In the genomic region with DNA sequence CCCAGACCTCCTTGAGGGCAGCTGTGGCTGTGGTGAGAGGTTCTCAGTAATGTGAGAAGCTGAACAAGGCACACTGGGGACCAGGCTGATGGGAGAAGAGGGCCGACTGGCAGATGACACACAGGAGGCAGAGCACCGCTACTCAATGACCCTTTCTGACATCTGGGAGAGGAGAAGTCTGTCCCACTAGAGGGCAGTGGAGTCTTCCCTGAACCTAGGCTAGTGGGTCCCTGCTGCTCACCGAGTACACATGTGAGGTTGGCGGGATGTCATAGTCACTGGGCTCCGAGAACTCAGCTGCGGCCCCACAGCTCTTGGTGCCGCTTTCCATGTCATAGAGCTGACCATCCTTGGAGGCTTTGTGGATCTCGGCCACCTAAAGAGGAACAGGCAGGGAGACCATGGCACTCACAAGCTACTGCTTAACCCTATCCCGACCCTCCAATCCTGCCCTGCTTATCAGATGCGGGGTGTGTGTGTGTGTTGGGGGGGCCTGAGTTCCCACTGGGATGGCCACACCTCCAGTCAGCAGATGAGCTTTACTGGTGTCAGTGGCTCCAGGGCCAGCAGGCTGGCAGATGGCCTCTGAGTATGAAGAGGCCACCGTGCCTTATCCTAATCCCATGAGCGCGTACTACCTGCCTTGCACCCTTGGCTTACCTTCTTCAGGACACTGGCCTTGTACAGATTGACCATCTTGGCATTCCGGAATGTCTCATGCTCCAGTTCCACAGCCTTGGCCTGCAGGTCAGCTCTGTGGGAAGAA, we compare ENCODE assay signal across 10 mouse cellular contexts. TPM values are rescaled to one million over a fixed set of nuclear protein-coding genes. Genes with fewer than 3 reads are reported as not detected.
A peak's percentile ranks its signal among the peaks of the same experiment; 100 is the strongest.
DNase-seq lines count a peak whose midpoint lies in the region; ATAC-seq and TF ChIP-seq lines count a peak whose summit lies in the region.
"Had no signal": no experiment of that assay in that cellular context is flagged by ENCODE, and none has a peak within 500 bp of the region (broad histone marks: within the 10 kb centered on the region; RNA-seq: fewer than 3 reads in every experiment).

No protein-coding gene starts in this region.

- DNase-seq in heart, adult 2 months, result peak in 1 of 2 experiments; percentile 26
- no peak for DNase-seq in heart, adult 9 months (ENCODE audit: low spot score in 2 of 2)
- DNase-seq in 3T3-L1 (ENCODE audit: low read depth, low spot score), result peak; percentile 24
- peak; percentile 36 to 41 for DNase-seq in cerebellum, adult 18-20 months
- peak; percentile 38 for DNase-seq in kidney, postnatal 14 days
- DNase-seq in urinary bladder, postnatal 4 days (ENCODE audit: low spot score in 2 of 2), result no peak
- DNase-seq in layer of hippocampus, adult 8-10 months (ENCODE audit: low spot score in 2 of 2), result no peak

- no peaks in the 10 kb centered on the region for H3K36me3 ChIP-seq in heart, adult 2 months (ENCODE audit: control insufficient read depth, insufficient read depth, low read length)
- peaks cover 8% of the 10 kb centered on the region; the same call in 1 of the 2 replicates for H3K36me3 ChIP-seq in midbrain, embryonic 16.5 days (ENCODE audit: control insufficient read depth, insufficient read depth, low read length)

- H3K27ac ChIP-seq in heart, adult 2 months, result no peak overlapping the region
- H3K27ac ChIP-seq in midbrain, embryonic 16.5 days (ENCODE audit: low read length), result no peak overlapping the region
- H3K27ac ChIP-seq: midbrain, embryonic 10.5 days had no signal

- intact Hi-C loops in heart, adult 2 months (cut with DNase I), result no loop called here

- no peaks in the 10 kb centered on the region for H3K4me1 ChIP-seq in heart, adult 2 months (ENCODE audit: control insufficient read depth, insufficient read depth, low read length)
- no peaks in the 10 kb centered on the region for H3K4me1 ChIP-seq in midbrain, embryonic 16.5 days (ENCODE audit: control insufficient read depth, insufficient read depth, low read length)

- no peaks in the 10 kb centered on the region for H3K27me3 ChIP-seq in heart, adult 2 months (ENCODE audit: control insufficient read depth, insufficient read depth, low read length)
- H3K27me3 ChIP-seq in midbrain, embryonic 16.5 days (ENCODE audit: control insufficient read depth, insufficient read depth, low read depth, low read length), result no peaks in the 10 kb centered on the region
- H3K27me3 ChIP-seq: Patski had no signal

- TF ChIP-seq POLR2A in heart, adult 2 months (IDR thresholded peaks at IDR 0.05; ENCODE audit: insufficient read depth, low read depth, low read length), result no peak

- no peak for ATAC-seq in midbrain, embryonic 16.5 days
- ATAC-seq: Patski had no signal

- no peak overlapping the region for H3K4me2 ChIP-seq in midbrain, embryonic 16.5 days (ENCODE audit: low read length)

- H3K79me2 ChIP-seq in heart, adult 2 months (replicated peaks; ENCODE audit: control insufficient read depth, insufficient read depth, low read length), result no peaks in the 10 kb centered on the region

- TF ChIP-seq CTCF in heart, adult 2 months (IDR thresholded peaks at IDR 0.05), result peak; percentile 67

- H3K9ac ChIP-seq in heart, adult 2 months (ENCODE audit: low read depth, low read length), result no peak overlapping the region
- no peak overlapping the region for H3K9ac ChIP-seq in midbrain, embryonic 16.5 days (ENCODE audit: low read depth, low read length)

- no peak overlapping the region for H3K4me3 ChIP-seq in heart, adult 2 months
- H3K4me3 ChIP-seq in midbrain, embryonic 16.5 days (ENCODE audit: low read depth, low read length), result no peak overlapping the region
- H3K4me3 ChIP-seq: midbrain, embryonic 10.5 days had no signal

- TF ChIP-seq EP300 in heart, adult 2 months (IDR thresholded peaks at IDR 0.05; ENCODE audit: insufficient read depth, low read depth, low read length), result no peak

- no peaks in the 10 kb centered on the region for H3K9me3 ChIP-seq in midbrain, embryonic 16.5 days (replicated peaks; ENCODE audit: control insufficient read depth, low read length, poor library complexity, severe bottlenecking)
- H3K9me3 ChIP-seq: midbrain, embryonic 10.5 days had no signal

- WGBS in heart, adult 2 months, result 70% methylated on average over 14 of the region's 14 CpGs
- 78% methylated on average over 14 of the region's 14 CpGs for WGBS in midbrain, embryonic 16.5 days

RNA-seq across cellular contexts. Expression of gene Smim5, which starts 4.8 kb away (rescaled TPM):
- 10 to 100 TPM; 10.2 to 17.8 TPM for total RNA-seq in heart, adult 2 months (2021)
- 21.8 and 32.8 TPM in 2 replicates for polyA plus RNA-seq in heart, adult 2 months (2012; rRNA removed)
- total RNA-seq in layer of hippocampus, adult 8-10 months (2022), result under 1 TPM; 0.57 to 0.96 (median 0.66) TPM
- polyA plus RNA-seq in midbrain, embryonic 16.5 days (2015; fragmentation: Nextera tagmentation; extraction: Ambion mirVana), result 1.4 and 1.5 TPM in 2 replicates

RNA-seq across cellular contexts. Expression of gene Smim6, which starts 16.9 kb away (rescaled TPM):
- total RNA-seq in heart, adult 2 months (2021), result not detected
- polyA plus RNA-seq in heart, adult 2 months (2012; rRNA removed), result 0.29 and 0.35 TPM in 2 replicates
- total RNA-seq in layer of hippocampus, adult 8-10 months (2022), result not detected
- 0.44 and 0.87 TPM in 2 replicates for polyA plus RNA-seq in midbrain, embryonic 16.5 days (2015; fragmentation: Nextera tagmentation; extraction: Ambion mirVana)

RNA-seq across cellular contexts. Expression of gene Myo15b, which starts 36.7 kb away (rescaled TPM):
- under 1 TPM in 1 of 2 experiments, not detected in 1; 0.05 TPM for total RNA-seq in heart, adult 2 months (2021)
- polyA plus RNA-seq in heart, adult 2 months (2012; rRNA removed), result 0.20 and 0.29 TPM in 2 replicates
- total RNA-seq in layer of hippocampus, adult 8-10 months (2022), result 1 to 10 TPM in 1 of 4 experiments, under 1 TPM in 3; 0.11 to 1.2 (median 0.56) TPM
- 0.09 TPM in 1 of 2 replicates, not detected in the other for polyA plus RNA-seq in midbrain, embryonic 16.5 days (2015; fragmentation: Nextera tagmentation; extraction: Ambion mirVana)

RNA-seq across cellular contexts. Expression of gene Sap30bp, which starts 38.1 kb away (rescaled TPM):
- 10 to 100 TPM; 16.4 to 18.1 TPM for total RNA-seq in heart, adult 2 months (2021)
- 9.1 and 10.8 TPM in 2 replicates for polyA plus RNA-seq in heart, adult 2 months (2012; rRNA removed)
- total RNA-seq in layer of hippocampus, adult 8-10 months (2022), result 10 to 100 TPM; 39.7 to 60.3 (median 44.3) TPM
- polyA plus RNA-seq in midbrain, embryonic 16.5 days (2015; fragmentation: Nextera tagmentation; extraction: Ambion mirVana), result 49.0 and 51.5 TPM in 2 replicates

RNA-seq across cellular contexts. Expression of gene Recql5, which starts 38.3 kb away (rescaled TPM):
- total RNA-seq in heart, adult 2 months (2021), result 1 to 10 TPM; 6.8 to 7.4 TPM
- polyA plus RNA-seq in heart, adult 2 months (2012; rRNA removed), result 10.2 and 12.2 TPM in 2 replicates
- 10 to 100 TPM; 27.4 to 32.5 (median 30.3) TPM for total RNA-seq in layer of hippocampus, adult 8-10 months (2022)
- 24.3 and 25.2 TPM in 2 replicates for polyA plus RNA-seq in midbrain, embryonic 16.5 days (2015; fragmentation: Nextera tagmentation; extraction: Ambion mirVana)

Comparison
In these comparisons a context has a peak if more than half of its experiments do, and no peak if none do; other contexts are left out.
1. DNase-seq: peak in 3T3-L1 (single experiment), cerebellum, adult 18-20 months (2 of 2) and kidney, postnatal 14 days (single experiment); none in heart, adult 9 months (0 of 2), urinary bladder, postnatal 4 days (0 of 2) and layer of hippocampus, adult 8-10 months (0 of 2).
2. RNA of gene Smim5, which starts 4.8 kb away (total RNA-seq): 10.2 to 17.8 TPM in heart, adult 2 months; 0.57 to 0.96 TPM in layer of hippocampus, adult 8-10 months; every median in the first group is over 4 times any median in the second.